Mouse (Mus musculus) urinary bladder, postnatal 10 days (tissue): ENCODE measurements around the gene Slf2.

Source experiments
- DNase-seq: peaks from one replicate; pipeline ENCODE4 v3.0.0; 2022; ENCODE audit warnings: low spot score

Gene Slf2

GRCm38 (mm10) chr19:45030746-45031693 lies 100.1 kb downstream of the Slf2 start:
- no peak for DNase-seq

- no peak for DNase-seq
Measured at GRCm38 (mm10) chr19:45031780-45032179, 100.8 kb downstream of the Slf2 start.
